Mouse (Mus musculus): Measurements from ENCODE around the gene Tnrc18.
"Not testable (repeated sequence)": the region's sequence is repeated elsewhere in the genome, so short reads cannot be mapped to it uniquely, and the experiment has no call there.

The Tnrc18 gene

DNA sequence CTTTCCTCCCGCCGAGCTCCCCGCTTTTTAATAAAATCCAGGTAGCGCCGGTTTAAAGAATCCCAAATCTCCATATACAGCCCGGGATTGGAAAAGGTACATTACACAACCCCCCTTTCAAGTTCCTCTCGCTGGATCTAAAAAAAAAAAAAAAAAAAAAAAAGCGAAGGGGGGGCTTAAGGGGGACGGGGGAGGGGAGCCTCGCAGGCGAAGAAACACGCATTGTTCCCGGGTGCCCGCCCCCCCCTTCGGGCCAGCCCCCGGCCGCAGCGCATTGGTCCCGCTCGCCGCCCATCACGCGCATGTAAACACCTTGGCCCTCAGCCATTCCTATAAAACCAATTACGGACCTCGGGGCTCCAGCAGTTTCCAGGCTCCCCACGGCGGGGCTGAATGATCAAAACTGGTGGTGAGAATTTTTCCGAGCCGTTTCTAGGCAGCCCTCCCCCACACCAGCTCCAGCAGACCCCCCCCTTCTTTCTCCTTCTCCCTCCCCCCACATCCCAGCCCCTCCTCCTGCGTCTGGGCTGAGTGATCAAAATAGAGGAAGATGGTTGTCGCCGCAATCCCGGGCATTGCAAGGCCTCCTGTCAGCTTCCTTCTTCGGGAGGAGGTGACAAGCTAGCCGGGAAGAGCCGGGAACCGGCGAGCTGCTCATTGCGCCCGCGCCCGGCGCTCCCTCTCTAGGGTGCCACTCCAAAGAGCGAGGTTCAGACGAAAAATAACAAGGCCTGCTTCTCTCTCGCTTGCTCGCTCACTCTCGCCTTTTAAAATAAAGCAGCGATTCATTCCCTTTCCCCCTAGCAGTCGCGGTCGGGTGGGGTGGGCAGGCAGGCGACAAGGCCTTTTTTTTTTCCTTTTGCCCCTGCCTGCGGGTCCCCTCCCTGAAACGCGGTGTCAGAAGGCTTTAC, at the start of gene Tnrc18:
TSS of gene Tnrc18 (minus strand) at position 139 of the 911 bp plus-strand sequence.
- peak; percentile 96 for DNase-seq (ENCODE audit: extremely low spot score, low read depth, low spot score)

DNA sequence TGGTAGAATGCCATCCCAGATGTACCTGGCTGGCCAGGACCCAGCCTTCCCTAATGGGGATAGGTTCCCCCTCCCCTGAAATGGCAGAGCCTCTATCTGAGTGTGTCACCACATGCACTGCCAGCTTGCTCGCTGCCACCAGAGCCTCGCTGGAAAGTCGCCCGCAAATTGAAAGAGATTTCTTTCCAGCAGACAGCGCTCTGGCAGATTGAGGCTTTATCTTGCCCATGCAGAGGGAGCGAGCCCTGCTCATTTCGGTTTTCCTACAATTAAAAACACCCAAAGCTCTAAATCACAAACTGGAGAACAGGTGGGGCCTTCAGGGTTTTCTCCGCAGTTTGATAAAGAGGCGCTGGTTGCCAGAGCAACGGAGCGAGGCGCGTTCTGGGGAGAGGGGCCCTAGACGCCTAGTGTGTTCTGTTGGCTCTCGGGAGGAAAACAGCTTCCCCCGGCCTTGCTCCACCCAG, 40.3 kb upstream of the Tnrc18 start:
- DNase-seq (ENCODE audit: extremely low spot score, low read depth, low spot score), result no peak

DNA sequence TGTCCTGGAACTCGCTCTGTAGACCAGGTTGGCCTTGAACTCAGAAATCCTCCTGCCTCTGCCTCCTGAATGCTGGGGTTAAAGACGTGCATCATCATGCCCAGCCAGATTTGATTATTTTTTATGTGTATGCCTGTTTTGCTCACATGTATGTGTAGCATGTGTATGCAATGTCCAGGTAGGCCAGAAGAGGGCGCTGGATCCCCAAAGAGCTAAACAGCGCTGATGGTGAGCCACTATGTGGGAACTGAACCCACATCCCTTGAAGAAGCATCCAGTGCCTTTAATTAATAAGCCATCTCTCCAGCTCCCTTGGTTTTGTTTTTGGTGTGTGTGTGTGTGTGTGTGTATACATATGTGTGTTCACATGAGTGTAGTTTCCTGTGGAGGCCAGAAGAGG, 38.9 kb upstream of the Tnrc18 start:
- no peak for DNase-seq (ENCODE audit: extremely low spot score, low read depth, low spot score)

DNA sequence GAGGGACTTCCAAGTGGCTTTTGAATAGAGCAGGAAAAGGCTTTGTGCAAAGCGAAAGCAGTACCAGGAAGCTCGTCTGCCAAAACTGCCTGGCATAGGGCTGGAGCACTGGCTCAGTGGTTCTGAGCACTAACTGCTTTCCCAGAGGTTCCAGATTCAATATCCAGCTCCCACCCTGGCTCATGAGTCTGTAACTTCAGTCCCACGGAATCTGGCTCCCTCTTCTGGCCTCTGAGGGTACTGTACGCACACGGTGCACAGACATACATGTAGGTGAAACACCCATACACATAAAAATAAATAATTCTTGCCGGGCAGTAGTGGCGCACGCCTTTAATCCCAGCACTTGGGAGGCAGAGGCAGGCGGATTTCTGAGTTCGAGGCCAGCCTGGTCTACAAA, 37.4 kb upstream of the Tnrc18 start:
- DNase-seq (ENCODE audit: extremely low spot score, low read depth, low spot score), result no peak

DNA sequence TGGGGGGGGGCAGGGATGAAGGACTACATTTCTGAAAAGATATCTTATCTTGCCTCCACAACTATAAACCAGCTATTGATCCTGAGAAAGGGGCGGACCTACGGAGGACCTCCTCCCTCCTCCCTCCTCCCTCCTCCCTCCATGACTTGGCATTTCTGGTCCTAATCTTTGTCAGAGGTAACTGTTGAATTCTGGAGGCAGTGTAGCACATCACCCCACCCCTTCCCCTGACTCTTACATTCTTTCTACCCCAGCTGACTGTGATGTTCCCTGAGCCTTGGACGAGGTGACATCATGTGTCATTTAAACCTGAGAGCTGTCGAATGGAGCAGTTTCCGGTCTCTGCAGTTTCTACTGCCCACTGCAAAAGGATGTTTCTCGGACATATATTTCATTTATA, 36.1 kb upstream of the Tnrc18 start:
- no peak for DNase-seq (ENCODE audit: extremely low spot score, low read depth, low spot score)

DNA sequence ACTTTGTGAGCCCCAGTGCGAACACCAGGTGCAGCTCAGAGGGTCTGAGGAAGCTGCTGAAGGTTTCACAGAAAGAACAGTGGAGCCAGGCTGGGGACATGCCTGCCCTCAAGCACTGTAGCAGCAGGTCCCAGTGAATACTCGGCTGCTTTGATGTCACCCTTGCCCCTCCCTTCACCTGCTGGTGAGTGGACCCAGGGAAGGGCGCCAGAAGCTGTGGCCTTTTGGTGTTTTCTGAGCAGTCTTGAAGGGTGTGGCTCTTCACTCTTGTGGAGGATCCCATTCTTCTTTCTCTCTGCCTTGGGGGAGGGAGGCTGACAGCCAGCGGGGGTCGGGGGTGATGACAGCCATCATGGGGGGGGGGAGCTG, 34.2 kb upstream of the Tnrc18 start:
- DNase-seq (ENCODE audit: extremely low spot score, low read depth, low spot score), result no peak

DNA sequence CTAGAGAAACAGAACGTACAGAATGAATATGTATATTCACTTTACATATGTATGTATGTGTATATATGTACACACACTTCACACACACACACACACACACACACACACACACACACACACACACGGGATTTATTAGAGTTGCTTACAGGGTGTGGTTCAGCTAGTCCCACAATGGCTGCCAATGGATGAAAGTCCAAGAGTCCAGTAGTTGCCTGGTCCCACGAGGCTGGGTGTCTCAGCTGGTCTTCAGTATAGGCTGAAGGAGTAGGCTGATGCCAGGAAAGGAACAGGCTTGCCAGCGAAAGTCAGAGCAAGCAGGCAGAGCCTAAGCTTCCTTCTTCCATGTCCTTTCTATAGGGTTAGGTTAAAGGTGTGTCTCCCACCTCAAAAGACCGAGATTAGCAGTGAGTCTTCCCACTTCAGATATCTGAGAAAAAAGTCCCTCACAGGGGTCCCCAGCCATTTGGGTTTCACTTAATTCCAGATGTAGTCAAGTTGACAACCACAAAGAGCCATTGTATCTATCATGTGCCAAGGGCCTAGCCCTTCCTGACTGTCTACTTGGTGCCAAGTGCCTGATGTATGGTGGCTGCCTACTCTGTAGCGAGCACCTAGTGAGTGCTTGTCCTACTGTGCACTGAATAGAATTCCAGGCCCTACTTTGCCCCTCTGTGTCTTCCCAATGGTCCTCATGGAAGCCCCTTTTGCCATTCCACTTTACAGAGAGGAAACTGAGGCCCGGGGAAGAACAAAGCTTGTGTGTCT, 33.6 kb upstream of the Tnrc18 start:
- no peak for DNase-seq (ENCODE audit: extremely low spot score, low read depth, low spot score)

DNA sequence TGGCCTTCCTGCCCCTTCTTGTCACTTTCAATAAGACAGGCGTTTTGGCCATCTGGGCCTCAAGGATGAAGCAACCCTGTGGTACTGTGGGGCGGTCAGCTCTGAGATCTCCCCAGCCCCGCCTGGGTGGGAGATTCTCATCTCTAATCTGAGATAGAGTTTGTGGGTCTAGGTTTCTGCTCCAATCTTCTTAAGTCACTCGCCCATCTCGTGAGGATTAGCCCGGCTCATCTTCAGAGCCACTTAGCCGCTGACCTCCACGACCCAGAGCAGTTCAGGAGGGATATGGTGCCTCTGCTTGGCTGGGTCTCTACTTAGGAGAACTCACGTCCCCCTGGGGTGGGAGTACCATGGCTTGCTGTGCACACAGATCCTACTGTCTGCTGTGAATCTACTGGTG, 33.0 kb upstream of the Tnrc18 start:
- no peak for DNase-seq (ENCODE audit: extremely low spot score, low read depth, low spot score)

DNA sequence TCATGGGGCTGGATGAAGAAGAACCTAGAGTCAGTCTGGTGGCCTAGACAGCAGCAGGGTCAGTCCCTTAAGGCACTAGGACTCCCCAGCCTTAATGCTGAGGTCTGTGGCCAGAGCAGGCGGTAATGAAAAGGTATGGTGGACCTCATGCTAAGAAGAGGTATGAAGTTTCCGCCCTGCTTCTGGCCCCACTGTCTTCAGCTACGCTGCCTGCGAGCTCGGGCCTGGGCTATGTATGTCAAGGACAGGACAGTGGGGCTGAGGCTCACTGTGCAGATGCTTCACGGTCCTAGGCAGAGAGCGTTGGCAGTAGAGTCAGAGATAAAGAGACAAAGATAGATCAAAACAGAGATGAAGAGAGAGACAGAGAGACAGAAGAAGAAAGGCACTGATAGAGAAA, 31.4 kb upstream of the Tnrc18 start:
- DNase-seq (ENCODE audit: extremely low spot score, low read depth, low spot score), result no peak

DNA sequence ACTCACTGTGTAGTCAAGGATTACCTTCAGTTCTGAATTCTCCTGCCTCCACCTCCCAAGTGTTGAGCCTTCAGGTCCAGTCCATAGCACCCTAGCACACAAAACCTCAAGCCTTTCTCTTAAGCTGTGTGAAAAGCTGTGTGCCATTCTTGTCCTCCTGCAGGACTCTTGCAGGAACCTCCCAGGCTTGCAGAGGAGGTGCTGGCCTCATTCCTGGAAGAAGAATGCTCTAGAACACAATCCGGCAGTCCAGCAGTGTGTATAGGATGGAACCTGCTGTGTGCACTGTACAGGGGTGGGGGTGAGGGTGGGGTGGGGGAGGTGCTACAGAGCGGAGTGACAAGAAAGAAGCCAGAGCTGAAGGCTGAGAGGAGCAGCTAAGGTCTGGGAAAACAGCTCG, 30.7 kb upstream of the Tnrc18 start:
- DNase-seq (ENCODE audit: extremely low spot score, low read depth, low spot score), result no peak

DNA sequence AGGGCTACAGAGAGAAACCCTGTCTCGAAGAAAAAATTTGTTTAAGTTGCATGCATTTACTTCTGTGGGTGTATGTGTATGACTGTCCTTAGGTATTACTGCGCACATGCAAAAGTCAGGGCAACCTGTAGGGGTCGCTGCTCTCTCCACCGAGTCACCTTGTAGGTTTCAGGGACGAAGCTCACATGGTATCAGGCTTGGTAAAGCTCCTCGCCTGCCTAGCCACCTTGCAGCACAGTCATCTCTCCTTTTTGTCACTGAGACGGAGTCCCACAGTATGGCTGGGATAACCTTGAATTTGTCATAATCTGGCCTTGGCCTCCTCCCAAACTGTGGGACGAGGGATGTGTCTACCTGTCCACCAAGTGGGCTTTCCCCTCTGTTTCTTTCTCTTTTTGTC, 27.0 kb upstream of the Tnrc18 start:
- DNase-seq (ENCODE audit: extremely low spot score, low read depth, low spot score), result no peak

DNA sequence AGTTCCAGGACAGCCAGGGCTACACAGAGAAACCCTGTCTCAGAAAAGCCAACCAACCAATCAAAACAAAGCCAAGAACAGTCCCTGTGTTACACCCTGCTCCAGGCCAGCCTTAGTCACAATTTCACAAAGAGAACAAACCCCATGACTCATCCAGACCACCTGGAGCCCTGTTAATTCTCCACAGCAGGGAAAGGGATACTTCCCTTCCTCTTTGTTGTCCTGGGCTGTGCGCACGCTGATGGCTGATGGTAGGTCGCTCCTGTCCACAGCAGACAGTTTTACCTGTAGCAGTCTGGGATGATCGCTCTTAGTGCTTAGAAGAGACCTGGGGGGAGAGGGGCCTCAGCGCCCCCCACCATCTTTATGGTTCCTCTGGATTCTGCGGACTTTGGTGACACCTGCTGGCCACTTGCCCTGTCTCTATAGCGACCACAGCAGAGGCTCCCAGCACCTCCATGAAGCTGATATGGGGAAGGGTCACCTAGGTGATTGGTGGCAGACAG, 24.7 kb upstream of the Tnrc18 start:
- no peak for DNase-seq (ENCODE audit: extremely low spot score, low read depth, low spot score)

DNA sequence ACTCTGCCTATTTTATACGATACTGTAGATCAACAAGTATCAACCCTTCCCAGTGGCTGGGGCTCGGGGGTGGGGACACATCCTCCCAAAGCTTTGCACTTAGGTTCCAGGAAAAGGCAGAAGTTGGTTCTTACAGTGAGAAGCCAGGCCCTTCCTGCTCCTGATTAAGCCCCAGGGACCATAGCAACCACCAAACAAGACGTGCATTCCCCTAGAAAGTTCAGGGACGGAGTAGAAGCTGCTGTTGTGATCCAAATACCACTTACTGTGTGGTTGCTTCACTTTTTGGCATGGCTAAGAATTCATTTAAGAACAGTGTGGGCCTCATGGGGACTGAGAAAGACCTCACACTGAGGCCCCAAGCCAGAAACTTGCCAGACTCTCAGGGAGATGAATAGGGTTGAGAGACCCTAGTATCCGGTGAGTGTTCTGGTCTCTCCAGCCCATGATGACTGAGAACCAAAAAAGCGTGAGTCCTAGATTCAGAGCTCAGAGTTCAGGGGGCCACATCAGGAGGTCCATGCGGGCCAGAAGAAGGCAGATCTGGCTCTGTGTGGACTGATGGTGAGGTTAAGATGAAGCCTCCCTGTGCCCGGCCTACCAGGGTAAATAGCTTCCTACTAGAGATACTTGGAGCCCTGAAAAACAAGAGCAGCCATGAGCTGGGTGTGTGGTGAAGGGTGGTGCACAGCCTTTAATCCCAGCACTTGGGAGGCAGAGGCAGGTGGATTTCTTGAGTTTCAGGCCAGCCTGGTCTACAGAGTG, 24.1 kb upstream of the Tnrc18 start:
- DNase-seq (ENCODE audit: extremely low spot score, low read depth, low spot score), result no peak

DNA sequence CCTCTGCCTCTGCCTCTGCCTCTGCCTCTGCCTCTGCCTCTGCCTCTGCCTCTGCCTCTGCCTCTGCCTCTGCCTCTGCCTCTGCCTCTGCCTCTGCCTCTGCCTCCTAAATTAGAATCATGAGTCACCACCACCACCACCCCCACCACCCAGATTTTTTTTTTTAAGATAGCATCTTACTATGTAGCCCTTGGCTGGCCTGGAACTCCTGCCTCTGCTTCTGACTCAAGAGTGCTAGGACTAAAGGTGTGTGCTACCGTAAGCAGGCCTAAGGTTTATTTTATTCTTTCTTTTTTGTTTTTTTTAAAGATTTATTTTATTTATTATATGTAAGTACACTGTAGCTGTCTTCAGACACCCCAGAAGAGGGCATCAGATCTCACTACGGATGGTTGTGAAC, 20.0 kb upstream of the Tnrc18 start:
- not testable (repeated sequence) for DNase-seq (ENCODE audit: extremely low spot score, low read depth, low spot score)

DNA sequence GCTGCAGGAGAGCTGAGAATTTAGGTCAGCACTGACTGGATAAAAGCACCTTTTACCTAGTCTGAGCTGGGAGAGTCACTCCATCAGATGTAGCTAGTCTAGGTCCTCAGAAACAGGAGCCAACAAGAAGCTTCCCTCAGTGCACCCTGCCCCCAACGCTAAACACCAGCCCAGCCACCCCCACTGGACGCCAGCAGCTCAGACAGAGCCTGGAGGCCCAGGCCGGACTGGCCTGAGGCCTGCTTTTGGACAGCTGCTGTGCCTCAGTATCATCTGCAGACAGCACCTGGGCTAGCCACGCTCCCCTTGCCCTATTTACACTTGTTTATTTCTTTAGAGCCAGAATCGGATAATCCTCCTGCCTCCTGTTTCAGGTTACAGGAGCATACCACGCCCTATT, 19.4 kb upstream of the Tnrc18 start:
- no peak for DNase-seq (ENCODE audit: extremely low spot score, low read depth, low spot score)

DNA sequence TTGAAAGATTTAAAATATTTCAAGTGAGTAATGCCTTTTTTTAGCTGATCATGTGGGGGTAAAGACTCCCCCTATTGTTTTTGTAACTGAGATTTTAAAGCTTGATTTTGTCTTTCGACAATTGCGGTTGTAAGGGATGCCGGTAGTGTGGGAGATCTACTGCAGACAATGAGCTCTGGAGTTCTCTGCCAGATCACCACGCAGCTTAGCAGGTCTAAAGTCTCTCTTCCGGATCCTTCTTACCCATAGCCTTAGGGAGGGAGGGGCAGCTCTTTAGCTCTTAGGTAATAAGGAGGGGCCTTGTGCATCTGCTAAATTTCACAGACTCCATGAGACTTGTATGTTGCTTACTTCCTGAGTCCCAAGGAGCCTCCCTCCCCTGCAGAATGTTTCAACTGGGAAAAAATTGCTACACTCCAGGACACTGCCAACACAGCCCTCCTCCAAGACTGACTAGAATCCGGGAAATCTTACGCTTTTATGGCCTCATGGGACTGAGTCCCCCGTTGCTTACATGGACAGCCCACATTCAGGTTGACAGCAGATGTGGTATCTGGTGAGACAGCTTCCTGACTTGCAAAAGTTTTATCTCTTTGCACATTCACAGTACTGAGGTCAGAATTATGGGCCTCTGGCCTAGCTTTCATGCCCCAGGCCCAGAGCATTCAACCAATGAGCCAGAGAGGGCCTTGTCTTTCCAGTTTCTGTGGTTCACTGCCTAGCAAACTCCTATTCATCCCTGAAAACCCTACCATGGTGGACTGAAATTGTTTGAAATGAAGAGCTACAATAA, 16.4 kb upstream of the Tnrc18 start:
- no peak for DNase-seq (ENCODE audit: extremely low spot score, low read depth, low spot score)

DNA sequence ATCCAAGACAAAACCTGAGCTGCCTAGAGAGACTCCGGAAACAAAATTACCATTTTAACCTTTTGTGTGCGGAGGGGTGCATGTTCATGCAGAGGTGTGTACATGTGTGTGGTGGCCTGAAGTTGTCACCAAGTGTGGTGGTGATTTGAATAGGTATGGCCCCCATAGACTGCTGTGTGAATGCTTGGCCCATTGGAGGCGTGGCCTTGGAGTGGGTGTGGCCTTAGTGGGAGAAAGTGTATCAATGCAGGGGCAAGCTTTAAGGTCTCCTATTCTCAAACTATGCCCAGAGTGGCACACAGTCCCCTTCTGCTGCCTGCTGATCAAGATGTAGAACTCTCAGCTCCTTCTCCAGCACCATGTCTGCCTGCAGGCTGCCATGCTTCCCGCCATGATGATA, 8.7 kb upstream of the Tnrc18 start:
- no peak for DNase-seq (ENCODE audit: extremely low spot score, low read depth, low spot score)

DNA sequence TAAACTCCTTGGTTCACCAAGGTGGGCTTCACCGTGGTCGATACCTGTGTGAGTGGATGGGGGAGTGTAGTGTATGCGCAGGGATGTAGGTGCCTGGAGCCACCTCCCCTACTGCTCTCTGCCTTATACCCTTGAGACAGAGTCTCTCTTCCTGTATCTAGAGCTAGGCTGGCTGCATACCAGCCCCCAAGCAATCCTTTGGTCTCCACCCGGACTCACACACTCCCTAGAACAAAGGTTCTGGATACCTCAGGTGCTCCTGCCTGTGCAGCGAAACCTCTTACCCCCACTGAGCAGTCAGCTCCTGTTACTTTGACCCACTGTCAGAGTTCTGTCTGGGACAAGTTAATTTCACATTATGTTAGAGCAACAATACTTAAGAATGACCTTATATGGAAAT, 8.2 kb upstream of the Tnrc18 start:
- DNase-seq (ENCODE audit: extremely low spot score, low read depth, low spot score), result no peak

DNA sequence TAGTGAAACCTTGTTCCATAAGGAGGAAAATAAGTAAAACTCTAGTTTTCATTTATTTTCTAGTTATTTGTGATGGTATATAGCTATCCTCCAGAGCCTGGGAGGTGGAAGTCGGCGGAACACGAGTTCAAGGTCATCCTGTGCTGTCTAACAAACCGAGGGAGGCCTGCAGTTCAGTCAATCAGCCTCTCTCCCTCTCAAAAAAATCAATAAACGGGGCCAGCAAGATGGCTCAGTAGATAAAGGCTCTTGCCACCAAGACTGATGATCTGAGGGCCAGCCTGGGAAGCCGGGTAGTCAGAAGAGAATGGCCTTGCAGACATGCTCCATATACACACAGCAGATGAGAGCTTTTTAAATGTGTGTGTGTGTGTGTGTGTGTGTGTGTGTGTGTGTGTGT, 6.6 kb upstream of the Tnrc18 start:
- no peak for DNase-seq (ENCODE audit: extremely low spot score, low read depth, low spot score)

Data from hindlimb bud, embryonic 11.5 days (tissue).